Mouse (Mus musculus) embryonic fibroblast, embryonic 13.5 days (primary cell): ENCODE results near the gene Macrod2.

Experiments
- CTCF ChIP-seq: IDR thresholded peaks from 2 replicates; pipeline ENCODE4 v1.5.1; 2011; ENCODE audit warnings: mild to moderate bottlenecking, control low read depth, low read length, moderate library complexity, borderline replicate concordance; ENCODE audit not compliant: insufficient read depth
- POLR2A ChIP-seq: IDR thresholded peaks from 2 replicates; pipeline ENCODE4 v1.6.1; 2011; ENCODE audit warnings: low read depth, mild to moderate bottlenecking, control low read depth, low read length, moderate library complexity

DNA sequence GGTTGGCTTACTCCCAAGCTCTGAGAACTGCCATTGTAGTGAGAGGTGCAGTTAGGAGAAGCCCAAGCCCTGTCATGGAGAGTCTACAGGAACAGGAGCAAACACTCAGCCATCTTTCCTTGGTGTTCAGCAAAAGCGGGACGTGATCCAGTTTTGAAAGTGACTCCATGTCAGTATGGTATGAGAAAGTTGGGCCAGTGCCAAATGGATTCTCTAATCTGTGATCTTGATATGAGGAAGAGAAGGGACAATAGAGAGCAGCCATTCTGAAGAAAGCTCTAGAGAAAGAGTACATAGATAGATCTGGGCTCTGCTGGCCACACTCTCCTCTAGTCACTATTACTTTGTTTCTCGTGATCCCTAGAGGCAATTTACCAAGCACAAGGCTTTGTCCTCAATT is 2006.2 kb downstream of the Macrod2 start:
- TF ChIP-seq POLR2A: no peak
- TF ChIP-seq CTCF: no peak
